Mouse (Mus musculus) neural tube, embryonic 10.5 days (tissue): Measurements from ENCODE around the gene Tepsin.
A peak's percentile ranks its signal among the peaks of the same experiment; 100 is the strongest.

Experiments
- DNase-seq: peaks from one replicate; pipeline ENCODE4 v3.0.0-alpha.2; 2017; ENCODE audit warnings: low spot score; ENCODE audit errors: extremely low spot score

Gene Tepsin

DNA sequence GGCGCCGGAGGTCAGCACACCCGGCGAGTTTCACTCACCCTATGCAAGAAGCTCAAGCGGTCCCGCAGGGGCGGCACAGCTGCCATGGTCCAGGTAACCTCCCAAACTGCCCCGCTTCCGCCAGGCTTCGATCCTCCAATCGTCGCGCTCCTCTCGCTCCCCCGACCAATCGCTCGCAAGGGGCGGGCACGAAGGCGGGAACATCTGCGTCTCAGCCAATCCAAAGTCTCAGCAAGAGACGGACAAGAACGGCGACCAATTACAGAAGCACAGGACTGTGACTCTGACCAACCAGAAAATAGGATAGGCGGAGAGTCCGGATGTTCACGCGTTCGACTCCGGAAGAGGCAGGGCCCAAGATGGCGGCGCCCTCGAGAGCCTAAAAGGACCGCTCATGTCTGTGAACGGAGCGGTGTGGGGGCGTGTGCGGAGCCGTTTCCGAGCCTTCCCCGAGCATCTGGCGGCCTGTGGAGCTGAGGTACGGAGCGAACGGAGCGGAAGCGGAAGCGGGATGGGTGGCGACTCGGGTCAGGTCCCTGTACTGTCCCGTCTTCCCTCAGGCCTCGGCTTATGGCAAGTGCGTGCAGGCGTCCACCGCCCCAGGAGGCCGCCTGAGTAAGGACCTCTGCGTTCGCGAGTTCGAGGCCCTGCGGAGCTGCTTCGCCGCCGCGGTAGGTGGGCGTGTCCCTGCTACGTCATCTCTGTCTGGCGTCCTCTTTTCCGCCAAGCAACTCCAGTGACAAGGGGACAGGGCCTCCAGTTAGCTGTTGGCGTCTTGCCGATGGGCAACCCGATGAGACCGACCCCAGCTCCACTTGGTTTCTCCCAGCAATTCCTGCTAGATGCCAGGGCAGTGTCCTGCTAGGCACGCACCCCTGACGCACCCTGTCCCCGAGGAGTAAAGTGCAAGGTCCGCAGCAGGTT, at the start of gene Tepsin, which contains the start of gene Ndufaf8:
TSS of gene Tepsin (minus strand) at position 144 of the 924 bp plus-strand sequence.
TSS of gene Ndufaf8 (plus strand) at position 341 of the 924 bp plus-strand sequence.
- DNase-seq = peak; percentile 100

DNA sequence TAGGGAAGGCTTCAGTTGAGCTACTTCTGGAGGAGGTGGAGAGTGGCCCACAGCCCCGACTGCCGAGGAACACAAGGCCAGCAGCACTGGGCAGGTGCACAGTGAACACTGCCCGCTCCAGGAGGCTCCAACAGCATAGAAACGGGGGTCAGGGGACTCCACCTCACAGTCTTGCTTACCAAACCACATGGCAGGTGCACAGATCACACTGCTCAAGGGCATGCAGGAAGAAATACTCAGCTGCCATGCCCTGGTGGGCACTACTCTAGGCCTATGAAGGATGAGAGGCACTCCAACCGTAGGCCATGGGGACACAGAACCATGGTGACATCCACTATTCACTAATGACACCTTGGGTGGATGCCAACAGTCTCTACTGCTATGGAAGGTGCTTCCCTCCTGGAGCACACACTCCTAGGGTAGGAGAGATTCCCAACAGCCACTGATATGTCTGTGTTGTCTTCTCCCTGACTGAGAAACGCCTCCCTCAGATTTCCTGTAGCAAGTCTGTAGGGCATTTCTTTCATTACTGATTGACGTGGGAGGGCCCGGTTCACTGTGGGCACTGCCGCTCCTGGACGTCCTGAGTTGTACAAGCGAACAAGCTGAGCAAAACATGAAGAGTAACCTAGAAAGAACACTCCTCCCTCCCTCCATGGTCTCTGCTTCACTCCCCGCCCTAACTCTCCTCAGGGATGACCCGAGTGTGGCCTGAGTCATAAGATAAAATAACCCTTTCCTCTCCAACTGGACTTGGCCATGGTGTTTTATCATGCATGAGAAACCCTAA, 45.4 kb upstream of the Tepsin start:
- DNase-seq = no peak

DNA sequence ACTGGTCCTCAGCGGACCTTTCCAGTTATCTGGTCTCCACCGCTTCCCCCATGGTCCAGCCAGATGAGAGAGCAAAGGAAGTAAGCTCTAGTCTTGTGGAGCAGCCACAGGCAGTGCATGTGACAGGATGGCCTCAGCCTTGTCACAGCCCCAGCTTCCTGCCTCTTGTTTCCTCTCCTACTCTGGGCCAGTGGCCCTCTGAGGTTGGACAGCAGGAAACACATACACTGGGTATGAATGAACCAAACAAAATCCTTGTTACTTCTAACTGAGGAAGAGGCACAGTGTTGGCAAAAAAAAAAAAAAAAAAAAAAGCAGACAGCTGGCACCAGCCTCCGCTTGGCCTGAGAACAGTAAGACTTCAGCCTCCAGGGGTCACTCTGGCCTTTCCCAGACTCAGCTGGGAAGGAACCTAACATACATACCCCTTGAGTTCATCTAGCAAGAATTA, 44.1 kb upstream of the Tepsin start:
- DNase-seq = no peak

DNA sequence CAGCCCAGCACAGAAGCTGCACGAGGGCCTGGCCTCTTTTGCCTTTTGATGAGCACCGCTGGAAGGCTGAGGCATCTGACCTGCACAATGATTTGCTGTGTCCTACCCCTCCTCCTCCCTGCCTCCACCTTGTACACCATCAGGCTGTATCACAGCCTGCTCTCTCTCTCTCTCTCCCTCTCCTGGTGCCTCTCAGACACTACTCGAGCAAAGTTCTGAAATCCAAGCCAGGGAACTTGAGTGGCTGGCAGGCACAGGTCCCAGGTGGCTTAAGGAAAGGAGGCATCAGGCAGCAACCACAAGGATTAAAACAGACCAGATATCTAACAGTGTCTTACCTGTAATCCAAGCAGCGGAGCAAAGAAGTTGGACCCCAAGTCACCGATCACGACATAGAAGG, 41.7 kb upstream of the Tepsin start:
- no peak for DNase-seq

DNA sequence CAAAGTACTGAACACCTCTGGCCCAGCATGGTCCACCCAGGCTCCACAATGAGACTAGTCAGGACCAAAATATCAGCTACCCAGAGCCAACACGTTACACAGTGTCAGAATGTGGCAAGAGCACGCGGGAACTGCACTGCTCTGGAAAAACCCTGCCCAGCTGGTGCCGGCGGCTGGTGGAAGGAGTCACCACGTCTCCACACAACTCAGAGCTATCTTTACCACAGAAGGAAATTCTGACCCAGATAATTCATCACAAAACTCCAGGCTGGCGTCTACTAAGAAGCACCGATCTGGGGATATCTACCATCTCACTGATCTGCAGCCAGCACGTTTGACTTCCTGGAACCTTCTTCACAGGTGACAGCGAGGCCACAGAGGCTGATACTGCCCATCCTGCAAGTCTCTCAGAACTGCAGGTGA, 40.8 kb upstream of the Tepsin start:
- DNase-seq = no peak

DNA sequence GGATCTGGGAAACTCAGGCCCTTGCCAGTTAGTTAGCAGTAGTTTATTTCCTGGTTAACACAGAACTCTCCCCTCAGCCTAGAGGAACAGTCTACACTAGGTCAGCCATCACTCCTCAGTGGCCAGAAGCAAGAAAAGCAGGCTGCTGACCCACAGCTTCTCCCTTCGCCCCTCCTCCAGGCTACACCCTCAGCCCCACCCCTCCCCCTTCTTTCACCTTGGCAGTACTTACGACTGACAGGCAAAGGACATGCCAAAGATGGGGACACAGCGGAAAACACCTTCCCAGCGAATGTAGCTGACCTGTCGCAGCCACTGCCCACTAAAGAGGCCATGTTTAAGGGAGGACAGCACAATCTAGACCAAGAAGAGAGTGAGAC, 39.1 kb upstream of the Tepsin start:
- no peak for DNase-seq

DNA sequence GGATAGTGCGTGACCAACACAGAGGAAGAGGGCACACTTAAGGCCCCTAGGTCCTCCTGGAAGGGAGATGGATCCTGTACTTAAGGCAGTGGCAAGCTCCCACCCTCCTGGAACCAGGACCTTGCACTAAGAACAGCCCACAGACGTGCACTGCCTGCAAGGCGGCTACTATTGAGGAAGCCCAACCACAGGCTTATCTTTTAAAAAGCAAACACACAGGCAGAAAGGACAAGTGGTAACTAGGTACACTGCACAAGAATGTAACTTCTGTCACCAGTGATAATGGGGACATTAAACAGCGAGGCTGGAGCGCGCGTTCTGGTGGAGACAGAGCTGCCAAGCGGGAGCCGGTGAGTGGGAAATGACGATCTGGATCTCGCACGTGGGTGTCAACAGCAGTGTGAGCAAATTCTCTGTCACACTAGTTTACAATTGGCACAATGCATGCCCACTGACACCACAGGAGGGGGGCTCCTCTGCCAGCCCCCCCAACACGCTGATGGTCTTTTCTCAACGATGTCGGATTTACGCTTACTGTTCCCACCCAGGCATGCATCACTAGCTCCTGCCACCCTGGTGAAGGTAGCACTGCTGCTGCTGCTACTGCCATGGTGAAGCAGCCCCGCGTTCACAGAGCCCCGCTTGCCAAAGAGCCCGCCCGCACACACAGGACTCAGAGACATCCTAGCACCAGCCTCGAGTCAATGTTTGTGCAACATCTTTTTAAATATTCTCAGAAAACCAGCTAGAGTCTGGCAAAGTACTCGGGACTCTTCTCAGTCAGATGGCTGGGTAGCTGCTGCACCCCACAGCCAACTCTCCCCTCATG, 38.5 kb upstream of the Tepsin start:
- no peak for DNase-seq

DNA sequence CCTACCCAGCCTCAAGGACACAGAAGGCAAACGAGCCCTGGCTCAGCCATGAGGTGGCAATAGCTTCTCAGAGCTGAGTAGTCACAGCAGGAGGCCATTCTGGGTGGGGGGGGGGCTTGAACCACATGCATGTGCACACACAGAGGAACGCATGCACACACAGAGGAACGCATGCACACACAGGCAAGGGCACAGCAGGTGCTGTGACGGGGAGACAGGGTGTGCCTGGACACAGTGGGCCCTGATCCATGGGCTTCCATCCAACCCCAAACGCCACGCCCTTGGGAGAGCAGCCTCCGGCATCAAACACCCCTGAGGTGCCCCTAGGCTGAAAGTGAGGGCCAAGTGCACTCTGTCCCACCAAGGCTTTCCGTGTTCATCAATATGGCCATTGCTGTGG, 37.7 kb upstream of the Tepsin start:
- DNase-seq = no peak

DNA sequence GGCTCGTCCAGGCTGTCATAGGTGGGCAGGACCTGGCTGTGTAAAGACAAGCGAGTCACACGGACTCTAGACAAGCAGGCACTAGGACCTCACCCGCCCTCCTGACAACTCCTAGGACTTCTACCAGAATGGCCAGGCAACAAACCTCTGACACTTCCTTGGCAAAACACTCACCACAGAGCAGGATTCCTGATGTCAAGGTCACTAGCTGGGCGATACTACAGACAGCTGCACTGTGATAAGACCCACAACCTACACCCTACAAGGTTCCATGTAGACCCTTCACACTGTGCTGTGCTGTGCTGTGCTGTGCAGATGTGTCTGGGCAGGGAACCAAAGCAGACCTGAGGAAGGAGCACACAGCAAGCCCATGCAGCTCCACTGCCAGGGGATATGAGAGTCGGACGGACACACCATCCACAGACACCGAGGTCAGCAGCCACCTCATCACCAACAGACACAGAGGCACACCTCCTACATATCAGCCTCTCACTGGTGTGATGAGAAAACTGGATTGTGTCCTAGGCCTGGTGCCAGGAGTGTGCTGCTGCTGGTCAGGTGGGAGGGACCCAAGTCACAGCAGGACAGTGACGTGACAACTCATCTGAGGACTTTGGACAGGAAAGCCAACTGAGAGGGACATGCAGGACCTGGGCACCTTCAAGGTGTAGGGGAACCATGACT, 36.5 kb upstream of the Tepsin start:
- no peak for DNase-seq

DNA sequence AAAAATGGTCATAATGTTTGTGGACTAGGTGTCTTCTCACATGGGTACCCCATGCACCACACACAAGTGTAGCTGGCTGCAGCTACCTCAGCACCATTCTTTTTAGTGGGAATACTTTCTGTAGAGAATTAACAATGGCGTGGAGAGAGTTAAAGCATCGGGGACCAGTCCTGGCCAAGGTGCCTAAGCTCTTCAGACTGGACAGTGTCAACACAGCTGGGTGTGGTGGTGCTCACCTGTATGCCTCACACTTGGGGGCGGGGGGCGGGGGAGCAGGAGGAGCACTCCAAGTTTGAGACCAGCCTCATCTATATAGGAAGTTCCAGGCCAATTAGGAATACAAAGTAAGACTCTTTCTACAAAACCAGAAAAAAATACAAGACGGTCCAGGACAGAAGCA, 35.6 kb upstream of the Tepsin start:
- no peak for DNase-seq

DNA sequence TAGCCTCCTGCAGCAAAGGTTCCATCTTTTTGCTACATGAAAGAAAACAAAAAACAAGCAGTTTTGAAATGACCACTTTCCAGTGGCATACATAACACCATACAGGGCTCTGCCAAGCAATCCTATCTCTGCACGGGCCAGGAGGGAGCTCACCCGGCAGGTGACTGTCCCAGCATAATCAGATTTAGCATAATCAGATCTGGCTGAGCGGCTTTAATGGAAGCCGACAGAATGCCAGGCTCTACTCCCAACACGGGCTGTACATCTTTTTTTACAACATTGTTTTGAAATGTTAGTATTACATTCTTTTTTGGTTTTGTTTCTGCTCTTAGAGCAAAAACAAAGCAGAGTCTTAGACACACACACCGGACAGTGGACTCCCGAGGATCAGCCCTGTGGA, 30.8 kb upstream of the Tepsin start:
- DNase-seq = no peak

DNA sequence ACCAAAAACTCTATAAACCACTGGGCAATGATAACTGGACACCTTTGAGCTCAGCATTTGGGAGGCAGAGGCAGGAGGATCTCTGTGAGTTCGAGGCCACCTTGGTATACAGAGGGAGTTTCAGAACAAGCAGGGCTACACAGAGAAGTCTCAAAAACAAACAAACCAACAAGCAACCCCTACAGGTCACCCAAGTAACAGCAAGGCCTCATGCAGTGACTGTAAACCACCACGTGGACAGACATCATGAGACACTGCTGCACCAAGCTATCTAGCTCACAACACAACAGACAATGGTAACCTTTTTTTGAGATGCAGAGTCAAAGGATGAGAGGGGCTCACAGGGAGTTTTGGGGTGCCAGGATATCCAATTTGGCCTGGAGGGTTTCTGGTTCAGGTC, 28.3 kb upstream of the Tepsin start:
- no peak for DNase-seq

DNA sequence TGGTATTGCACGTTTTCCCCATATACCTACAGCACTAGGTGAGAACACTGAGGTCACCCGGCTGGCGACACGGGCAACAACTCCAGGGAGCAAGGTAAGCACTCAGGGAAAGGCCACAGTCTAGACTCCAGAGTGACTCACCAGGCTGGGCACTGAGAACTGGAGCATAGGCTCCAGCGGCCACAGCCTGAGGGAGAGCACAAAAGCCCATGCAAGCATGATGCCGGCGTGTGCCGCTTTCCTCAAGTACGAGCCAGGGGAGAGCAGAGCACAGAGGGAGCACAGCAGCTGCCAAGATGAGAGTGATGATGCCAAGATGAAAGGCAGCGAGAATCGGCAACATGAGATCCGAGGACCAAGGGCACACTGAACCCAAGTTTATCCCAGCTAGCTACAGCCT, 23.6 kb upstream of the Tepsin start:
- no peak for DNase-seq

DNA sequence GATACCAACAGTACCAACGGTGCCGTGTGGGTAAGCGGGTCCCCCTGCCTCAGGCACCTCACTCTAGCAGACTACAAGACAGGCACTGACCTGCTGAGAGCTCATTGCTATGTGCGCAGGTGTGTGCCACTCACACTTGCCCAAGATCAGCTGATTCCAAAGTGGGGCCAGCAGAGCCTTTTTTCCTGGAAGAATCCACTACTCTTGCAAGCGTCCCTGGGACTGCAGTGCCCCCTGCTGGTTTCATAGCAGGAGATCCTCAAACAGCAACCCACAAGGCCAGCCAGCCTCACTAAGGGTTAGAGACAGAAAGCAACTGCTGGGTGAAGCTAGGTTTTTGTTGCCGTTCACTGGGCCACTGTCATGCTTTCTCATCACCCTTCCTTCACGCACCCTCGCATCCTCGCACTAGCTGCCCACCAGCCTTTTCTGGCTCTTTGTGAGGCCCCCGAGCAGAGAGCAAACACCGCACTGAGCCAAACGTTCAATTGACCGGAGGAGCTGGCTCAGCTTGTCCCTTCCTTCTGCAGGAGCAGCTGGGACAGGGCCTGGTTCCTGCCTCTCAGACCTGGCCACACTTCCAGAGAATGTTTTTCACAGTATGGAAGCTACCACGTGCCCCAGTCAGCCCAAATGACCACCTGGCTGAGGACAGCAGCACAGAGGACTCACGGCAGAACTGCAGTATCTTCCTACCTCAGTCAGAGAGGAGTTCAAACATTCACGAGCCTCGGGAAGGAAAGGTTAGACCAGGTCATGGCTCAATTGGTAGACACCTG, 22.3 kb upstream of the Tepsin start:
- DNase-seq = peak; percentile 51

DNA sequence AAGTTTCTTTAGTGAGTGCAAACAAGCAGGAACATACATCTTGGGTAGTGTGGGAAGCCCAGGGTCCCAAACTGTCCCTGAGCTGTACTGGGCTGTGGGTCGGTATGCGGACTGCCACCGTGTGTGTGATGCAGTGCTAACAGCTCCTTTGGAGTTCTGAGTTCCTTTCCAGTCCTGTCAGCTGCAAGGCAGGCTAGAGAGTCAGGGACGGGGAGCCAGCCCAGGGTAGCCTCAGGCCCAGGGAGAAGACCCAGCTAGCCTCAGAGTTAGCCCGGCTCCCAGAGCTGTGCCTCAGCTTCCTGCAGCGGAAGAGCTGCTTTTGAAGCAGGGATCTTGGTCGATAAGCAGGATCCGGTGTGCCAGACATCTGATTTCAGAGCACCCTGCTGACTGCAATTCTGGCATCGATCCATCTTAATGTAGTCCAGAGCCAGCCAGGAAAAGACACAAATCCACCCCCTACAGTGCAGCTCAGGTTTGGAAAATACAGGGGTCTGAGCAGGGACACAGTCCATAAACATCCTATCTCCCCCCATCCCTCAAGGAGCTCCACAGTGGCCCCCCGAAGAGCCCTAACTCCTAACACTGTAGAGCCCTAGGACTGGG, 21.5 kb upstream of the Tepsin start:
- DNase-seq = no peak

DNA sequence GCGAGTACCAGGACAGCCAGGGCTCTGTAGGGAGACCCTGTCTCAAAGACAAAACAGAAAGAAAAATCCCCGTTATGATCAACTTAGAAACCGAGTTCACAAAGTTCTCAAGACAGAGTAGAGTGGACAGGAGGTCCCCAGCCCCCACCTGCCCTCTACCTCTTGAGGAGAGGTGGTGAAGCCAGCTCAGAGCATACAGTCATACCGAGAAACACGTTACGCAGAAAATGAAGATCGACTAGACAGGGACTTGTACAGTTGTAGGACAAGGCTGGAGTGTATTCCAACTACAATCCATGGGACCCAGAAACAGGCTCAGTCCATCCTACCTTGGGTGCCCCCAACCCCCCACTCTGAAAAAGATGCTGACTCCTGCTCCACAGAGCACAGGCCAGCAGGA, 20.6 kb upstream of the Tepsin start:
- no peak for DNase-seq

DNA sequence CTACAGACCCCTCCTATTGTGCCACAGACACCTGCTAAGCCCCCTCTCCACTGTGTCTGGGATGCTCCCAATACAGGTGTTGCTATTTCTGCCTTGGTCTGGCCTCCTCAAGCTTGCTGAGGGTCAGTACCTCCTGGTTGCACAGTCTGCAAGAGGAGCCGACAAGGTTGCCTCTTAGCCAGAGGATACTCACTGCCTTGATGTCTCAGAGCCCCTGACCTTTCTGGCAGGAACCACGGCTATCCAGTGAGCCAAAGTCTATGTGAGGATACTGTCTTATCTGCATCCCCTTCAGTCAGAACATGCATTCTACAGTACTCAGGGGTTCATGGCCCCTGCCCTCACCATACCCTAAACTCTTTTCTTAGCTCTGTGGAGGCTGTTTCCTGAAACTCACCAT, 19.1 kb upstream of the Tepsin start:
- no peak for DNase-seq

DNA sequence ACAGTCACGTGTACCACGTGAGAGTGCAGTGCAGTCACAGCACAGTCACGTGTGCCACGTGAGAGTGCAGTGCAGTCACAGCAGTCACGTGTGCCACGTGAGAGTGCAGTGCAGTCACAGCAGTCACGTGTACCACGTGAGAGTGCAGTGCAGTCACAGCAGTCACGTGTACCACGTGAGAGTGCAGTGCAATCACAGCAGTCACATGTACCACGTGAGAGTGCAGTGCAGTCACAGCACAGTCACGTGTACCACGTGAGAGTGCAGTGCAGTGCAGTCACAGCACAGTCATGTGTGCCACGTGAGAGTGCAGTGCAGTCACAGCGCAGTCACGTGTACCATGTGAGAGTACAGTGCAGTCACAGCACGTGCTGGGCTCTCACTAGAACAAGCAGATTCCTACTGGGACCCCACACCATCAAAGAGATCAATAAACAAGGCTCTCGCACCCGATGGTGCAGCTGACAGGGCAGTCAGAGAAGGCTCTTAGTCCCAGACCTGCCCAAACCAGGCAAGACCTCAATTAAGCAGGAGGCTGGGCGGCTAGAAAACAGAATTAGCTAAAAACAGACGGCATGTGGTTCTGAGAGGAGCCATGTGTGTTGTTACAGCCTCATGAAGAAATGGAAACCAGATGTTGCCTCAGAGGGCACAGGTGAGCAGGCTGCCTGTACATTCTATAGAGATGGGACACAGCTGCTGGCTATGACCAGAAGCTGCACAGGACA, 16.1 kb upstream of the Tepsin start:
- peak; percentile 32 for DNase-seq

DNA sequence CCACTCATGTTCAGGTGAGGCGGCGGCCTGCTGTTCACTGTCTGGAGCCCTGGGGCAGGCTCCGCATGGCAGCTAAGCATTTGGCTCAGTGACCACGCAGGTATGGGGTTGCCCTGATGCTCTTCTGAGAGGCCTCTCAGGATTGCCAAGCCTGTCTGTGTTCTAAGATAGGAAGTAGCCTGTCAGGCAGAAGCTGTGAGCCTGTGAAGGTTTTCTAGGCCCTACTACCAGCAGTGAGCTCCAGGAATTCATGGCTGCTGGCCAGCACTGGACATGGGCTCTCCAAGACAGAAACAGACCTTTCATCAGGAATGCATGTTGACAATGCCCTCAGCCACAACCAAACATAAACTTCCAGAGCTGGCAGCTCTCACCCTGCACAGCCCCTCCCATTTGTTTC, 13.6 kb upstream of the Tepsin start:
- no peak for DNase-seq
